Mouse (Mus musculus) embryonic fibroblast, embryonic 13.5 days (primary cell): ENCODE data around the gene Ms4a2.

ENCODE experiments used
- CTCF ChIP-seq: IDR thresholded peaks from 2 replicates; pipeline ENCODE4 v1.5.1; 2011; ENCODE audit warnings: mild to moderate bottlenecking, control low read depth, low read length, moderate library complexity, borderline replicate concordance; ENCODE audit not compliant: insufficient read depth
- POLR2A ChIP-seq: IDR thresholded peaks from 2 replicates; pipeline ENCODE4 v1.6.1; 2011; ENCODE audit warnings: low read depth, mild to moderate bottlenecking, control low read depth, low read length, moderate library complexity

GRCm38 (mm10) chr19:11635572-11635971 is 12.1 kb upstream of the Ms4a2 start:
- TF ChIP-seq CTCF: no peak
- no peak for TF ChIP-seq POLR2A
